Mouse (Mus musculus) 416B (cell line): ENCODE results near the gene Vil1.
A peak's percentile ranks its signal among the peaks of the same experiment; 100 is the strongest.

Source experiments
- DNase-seq: peaks from one replicate; pipeline ENCODE4 v3.0.0; 2011; ENCODE audit warnings: low read depth

Vil1 gene

GRCm38 (mm10) chr1:74415143-74415542 lies 6.0 kb downstream of the Vil1 start:
- DNase-seq: peak; percentile 70

GRCm38 (mm10) chr1:74418747-74419439 lies 9.7 kb downstream of the Vil1 start:
- no peak for DNase-seq

GRCm38 (mm10) chr1:74419440-74419794 lies 10.2 kb downstream of the Vil1 start:
- DNase-seq: no peak

- DNase-seq: no peak
These were observed 14.0 kb downstream of the Vil1 start for GRCm38 (mm10) chr1:74423147-74423546.

GRCm38 (mm10) chr1:74425845-74426244 lies 16.7 kb downstream of the Vil1 start:
- peak; percentile 57 for DNase-seq

GRCm38 (mm10) chr1:74433220-74433619 lies 24.0 kb downstream of the Vil1 start:
- DNase-seq: no peak

- peak; percentile 54 for DNase-seq
These were observed 25.4 kb downstream of the Vil1 start for GRCm38 (mm10) chr1:74434596-74434995.

GRCm38 (mm10) chr1:74435563-74435962 lies 26.4 kb downstream of the Vil1 start:
- peak; percentile 54 for DNase-seq

- peak; percentile 79 for DNase-seq
These were observed 28.7 kb downstream of the Vil1 start for GRCm38 (mm10) chr1:74437702-74438427.

GRCm38 (mm10) chr1:74439166-74439876 lies 30.1 kb downstream of the Vil1 start:
- DNase-seq: no peak

- DNase-seq: no peak
These were observed 35.4 kb downstream of the Vil1 start for GRCm38 (mm10) chr1:74444538-74444937.

GRCm38 (mm10) chr1:74452611-74453045 lies 43.5 kb downstream of the Vil1 start:
- peak; percentile 73 for DNase-seq

- DNase-seq: peak; percentile 73
These were observed 51.1 kb downstream of the Vil1 start for GRCm38 (mm10) chr1:74460273-74460672.
